Mouse (Mus musculus) lung, embryonic 14.5 days (tissue): Measurements from ENCODE around the gene Gm20388. TPM values are rescaled to one million over a fixed set of nuclear protein-coding genes. Genes with fewer than 3 reads are reported as not detected.

Experiments
- ATAC-seq: fragments of 200-750 bp; cut with Nextera tagmentation; 2 replicates; pipeline ENCODE4 v1.8.0; 2017; ENCODE audit warnings: mild to moderate bottlenecking, moderate TSS enrichment, moderate library complexity; ENCODE audit not compliant: insufficient read depth
- DNase-seq: peaks from one replicate; pipeline ENCODE4 v3.0.0-alpha.2; 2015
- H3K27ac ChIP-seq: fragments of 300-500 bp; sonication (generic); 2 replicates; pipeline ENCODE4 v1.5.1; 2014; ENCODE audit warnings: low read depth, mild to moderate bottlenecking, moderate library complexity
- H3K27me3 ChIP-seq: fragments of 300-500 bp; sonication (generic); 2 replicates; pipeline ENCODE4 v1.6.1; 2014; ENCODE audit warnings: low read length, control low read depth; ENCODE audit not compliant: insufficient read depth
- H3K36me3 ChIP-seq: fragments of 300-500 bp; sonication (generic); 2 replicates; pipeline ENCODE4 v1.6.1; 2014; ENCODE audit warnings: control low read depth; ENCODE audit not compliant: insufficient read depth
- H3K4me1 ChIP-seq: fragments of 300-500 bp; sonication (generic); 2 replicates; pipeline ENCODE4 v1.6.1; 2014; ENCODE audit warnings: antibody characterized with exemption, control low read depth; ENCODE audit not compliant: insufficient read depth
- H3K4me2 ChIP-seq: fragments of 300-500 bp; sonication (generic); 2 replicates; pipeline ENCODE4 v1.6.1; 2014; ENCODE audit warnings: mild to moderate bottlenecking
- H3K4me3 ChIP-seq: fragments of 300-500 bp; sonication (generic); 2 replicates; pipeline ENCODE4 v1.5.1; 2014; ENCODE audit warnings: low read depth, low read length
- H3K9ac ChIP-seq: fragments of 300-500 bp; sonication (generic); 2 replicates; pipeline ENCODE4 v1.6.1; 2014
- H3K9me3 ChIP-seq: fragments of 300-500 bp; sonication (generic); 2 replicates; pipeline ENCODE4 v1.6.1; 2016; ENCODE audit warnings: low read depth, low read length, control low read depth
- CTCF ChIP-seq: IDR thresholded peaks from 2 replicates; pipeline ENCODE4 v1.5.1; 2016; ENCODE audit warnings: antibody characterized with exemption, low read depth
- WGBS: fragments of 180-500 bp; shearing (Covaris S2); extraction: QIAGEN DNeasy Blood & Tissue Kit; methylation state at CpG from one replicate; pipeline ENCODE4 v1.1.7; 2014; 5-methylcytosine and 5-hydroxymethylcytosine counted together
- microRNA counts: library from miRNA; unstranded; fragments of <30 nt; microRNA quantifications from one replicate; lab custom pipeline; 2016
- microRNA-seq: library from miRNA; unstranded; fragments of <30 nt; microRNA quantifications from one replicate; pipeline ENCODE4, GENCODE M21; 2016; ENCODE audit warnings: borderline number of aligned reads
- polyA plus RNA-seq: library from polyadenylated mRNA; unstranded; fragments of >200 nt; fragmentation: Nextera tagmentation; extraction: Ambion mirVana; gene quantifications from 2 replicates; pipeline ENCODE4 v1.2.1, GENCODE M21; 2014

Gene Gm20388
- polyA plus RNA-seq, 1 experiment from 2014 or later, result not detected

- 85% methylated on average over 5 of the region's 5 CpGs for WGBS
- no peak overlapping the region for H3K27ac ChIP-seq
- no peaks in the 10 kb centered on the region for H3K36me3 ChIP-seq
These were observed 4482.4 kb downstream of the Gm20388 start for GRCm38 (mm10) chr8:124393013-124393412.

GRCm38 (mm10) chr8:124393927-124394326 is 4483.3 kb downstream of the Gm20388 start:
- 84% methylated on average over 4 of the region's 4 CpGs for WGBS
- no peak overlapping the region for H3K27ac ChIP-seq

More at GRCm38 (mm10) chr8:124393013-124393412, 4482.4 kb downstream of the Gm20388 start:
- no peaks in the 10 kb centered on the region for H3K9me3 ChIP-seq
- no peak overlapping the region for H3K9ac ChIP-seq
- no peak for ATAC-seq
- H3K4me1 ChIP-seq, result peaks cover 9% of the 10 kb centered on the region; the same call in 1 of the 2 replicates
- DNase-seq, result no peak
- no peak for TF ChIP-seq CTCF
- no peak overlapping the region for H3K4me2 ChIP-seq
- no peak overlapping the region for H3K4me3 ChIP-seq
- H3K27me3 ChIP-seq, result no peaks in the 10 kb centered on the region

DNA sequence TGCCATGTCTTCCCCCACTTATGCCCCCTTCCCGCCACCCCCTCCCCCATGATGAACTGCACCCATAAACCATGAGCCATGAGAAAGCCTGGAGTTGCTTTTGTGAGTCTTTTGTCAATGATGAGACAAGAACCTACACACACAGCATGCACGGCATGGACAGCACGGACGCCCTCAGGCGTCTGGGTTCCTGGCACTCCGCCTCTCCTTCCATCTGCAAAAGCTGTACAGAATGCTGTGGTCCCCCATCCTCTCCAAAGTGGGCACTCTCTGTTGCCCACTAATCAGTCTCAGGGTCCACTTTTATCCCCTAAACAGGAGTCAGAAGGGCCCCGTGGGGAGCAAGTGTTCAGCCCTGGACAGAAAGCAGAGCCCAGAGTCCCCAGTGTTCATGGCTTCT is 4484.3 kb downstream of the Gm20388 start:
- Histone ChIP-seq H3K36me3 (no peaks in the 10 kb centered on the region), H3K9ac (no peak overlapping the region)
- no peak for TF ChIP-seq CTCF

More at GRCm38 (mm10) chr8:124393927-124394326, 4483.3 kb downstream of the Gm20388 start:
- peak; percentile 43 for TF ChIP-seq CTCF
- H3K4me1 ChIP-seq, result peaks cover 9% of the 10 kb centered on the region; the same call in 1 of the 2 replicates
- H3K9ac ChIP-seq, result no peak overlapping the region
- no peak overlapping the region for H3K4me3 ChIP-seq
- H3K36me3 ChIP-seq, result no peaks in the 10 kb centered on the region
- DNase-seq (peak; percentile 38), ATAC-seq (no peak)
- no peaks in the 10 kb centered on the region for H3K9me3 ChIP-seq
- no peaks in the 10 kb centered on the region for H3K27me3 ChIP-seq
- no peak overlapping the region for H3K4me2 ChIP-seq

More for the DNA sequence above, 4484.3 kb downstream of the Gm20388 start:
- no peaks in the 10 kb centered on the region for H3K27me3 ChIP-seq
- H3K4me3 ChIP-seq, result no peak overlapping the region
- ATAC-seq (no peak), DNase-seq (peak; percentile 26)
- WGBS, result 61% methylated on average over 7 of the region's 7 CpGs
- no peaks in the 10 kb centered on the region for H3K9me3 ChIP-seq
- H3K4me1 ChIP-seq, result peaks cover 9% of the 10 kb centered on the region; the same call in 1 of the 2 replicates
- H3K27ac ChIP-seq, result peak overlapping the region; percentile 33; the same call in 1 of the 2 replicates
- no peak overlapping the region for H3K4me2 ChIP-seq

MicroRNAs encoded within 50 kb of the gene (microRNA counts, 519-probe panel; counts per million panel counts)
- microRNA mmu-miR-1967 (lab: Ali Mortazavi, UCI), result 2,239 counts per million, percentile 33 among the panel's probes with 10 or more counts

Small RNA genes within 50 kb of the gene (microRNA-seq; reads per million reads assigned to microRNA genes)
- gene Gm22715, result not detected
- gene Gm24366, result not detected
- gene Gm27530, result not detected
- gene Mir1967, result not detected
- not detected for gene Mir6396
- gene Mir7079, result not detected
- gene Mir7080, result not detected
- 1.2 reads per million for gene Mir7237
- gene Mir7687, result 0.71 reads per million

Other genes with a start within 250 kb of the Gm20388 start
- 3.0 and 3.4 TPM in 2 replicates for gene Wfdc1, start 244.5 kb upstream of the Gm20388 start, polyA plus RNA-seq
- 1.8 and 1.9 TPM in 2 replicates for gene Atp2c2, start 210.8 kb upstream of the Gm20388 start, polyA plus RNA-seq
- gene Tldc1, start 132.4 kb upstream of the Gm20388 start, polyA plus RNA-seq, result 9.7 and 10.3 TPM in 2 replicates
- 201 and 204 TPM in 2 replicates for gene Cotl1, start 70.3 kb upstream of the Gm20388 start, polyA plus RNA-seq
- 11.5 and 11.8 TPM in 2 replicates for gene Klhl36, start 48.6 kb upstream of the Gm20388 start, polyA plus RNA-seq
- 142 and 155 TPM in 2 replicates for gene Usp10, start 481 bp upstream of the Gm20388 start, polyA plus RNA-seq
- gene Crispld2, start 81.6 kb downstream of the Gm20388 start, polyA plus RNA-seq, result 4.4 and 4.9 TPM in 2 replicates
- gene Zdhhc7, start 190.6 kb downstream of the Gm20388 start, polyA plus RNA-seq, result 33.9 and 37.5 TPM in 2 replicates
- gene 6430548M08Rik, start 203.3 kb downstream of the Gm20388 start, polyA plus RNA-seq, result 7.1 and 8.0 TPM in 2 replicates